Mouse (Mus musculus) Patski (cell line): ENCODE measurements around the gene Gm17304. TPM values are rescaled to one million over a fixed set of nuclear protein-coding genes. Genes with fewer than 3 reads are reported as not detected.
A peak's percentile ranks its signal among the peaks of the same experiment; 100 is the strongest.

Experiments used
- ATAC-seq: fragments of 100-300 bp; one replicate; pipeline ENCODE4 v1.8.0; 2021
- CTCF ChIA-PET: fragments of 350-600 bp; sonication (Branson Sonifier 250); formaldehyde crosslinking; loops from one replicate; lab custom pipeline; 2022; ENCODE audit warnings: inconsistent platforms; lab: Charles Lee
- POLR2A ChIA-PET: fragments of 350-600 bp; sonication (Branson Sonifier 250); formaldehyde crosslinking; loops from one replicate; lab custom pipeline; 2022; ENCODE audit warnings: antibody characterized with exemption, inconsistent platforms; lab: Charles Lee
- DNase-seq: peaks from one replicate; pipeline ENCODE4 v3.0.0-alpha.2; 2011; ENCODE audit warnings: low read depth, low spot score
- H3K27me3 ChIP-seq: fragments of 371-371 bp; one replicate; pipeline ENCODE4 v1.5.1; 2021
- CTCF ChIP-seq: fragments of 100-300 bp; IDR thresholded peaks from one replicate; pipeline ENCODE4 v1.5.1; 2021
- in situ Hi-C: fragments of 300-500 bp; cut with MboI; formaldehyde crosslinking; loops from 3 replicates; pipeline ENCODE4 v1.11.1; 2018; ENCODE audit warnings: low pct_unique_long_range_greater_than_20kb, mixed read lengths
- polyA plus RNA-seq: library from polyadenylated mRNA; unstranded; gene quantifications from one replicate; pipeline ENCODE4 v1.2.3, GENCODE M21; 2021

Gm17304 gene
- polyA plus RNA-seq, 1 experiment from 2014 or later: not detected

DNA sequence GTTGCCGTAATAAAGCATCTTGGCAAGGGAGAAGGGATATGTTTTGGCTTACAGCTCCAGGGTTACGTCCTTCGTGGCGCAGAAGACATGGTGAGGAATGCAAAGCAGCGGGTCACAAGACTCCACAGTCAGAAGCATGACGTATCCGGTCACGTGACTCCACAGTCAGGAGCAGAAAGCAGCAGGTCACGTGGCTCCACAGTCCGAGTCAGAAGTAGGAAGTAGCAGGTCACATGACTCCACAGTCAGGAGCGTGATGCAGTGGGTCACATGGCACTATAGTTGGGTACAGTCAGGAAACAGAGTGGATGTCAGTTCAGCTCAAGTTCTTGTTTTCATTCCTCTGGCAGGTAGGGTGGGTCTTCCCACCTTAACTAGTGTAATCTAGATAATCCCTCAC is 19.2 kb upstream of the Gm17304 start:
- TF ChIP-seq CTCF: no peak
- in situ Hi-C loops: no loop called here
- ChIA-PET POLR2A (no interaction called here), CTCF (interaction anchor here (1.8 kb wide), 1 partner anchor 11 kb away, joined by 6 read pairs; no protein-coding TSS in a partner anchor)
- ATAC-seq (no peak), DNase-seq (no peak)
- no peaks in the 10 kb centered on the region for H3K27me3 ChIP-seq

DNA sequence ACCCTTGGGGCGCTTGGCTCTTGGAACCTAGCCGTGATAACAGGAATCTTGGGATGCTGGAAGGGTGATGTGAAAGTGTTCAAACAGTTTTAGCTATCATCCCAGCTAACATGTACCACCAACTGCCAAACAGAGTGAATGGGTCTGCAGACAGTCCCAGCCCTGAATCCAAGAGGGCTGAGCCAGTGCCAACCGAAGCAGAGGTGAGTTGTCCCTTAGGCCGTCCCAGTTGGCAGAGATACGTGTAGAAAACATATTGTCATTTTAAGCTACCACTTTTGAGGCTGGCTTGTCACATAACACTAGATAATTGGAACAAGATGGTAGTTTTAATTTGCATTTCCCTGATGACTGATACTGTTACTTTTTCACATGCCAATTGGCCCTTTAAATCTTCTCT is 18.2 kb upstream of the Gm17304 start:
- CTCF ChIA-PET: interaction anchor here (1.3 to 1.8 kb wide), 2 partner anchors 13 to 18 kb away, joined by 3 to 6 read pairs; partner anchors contain the start of gene Gm17304
- in situ Hi-C loops: no loop called here
- POLR2A ChIA-PET: no interaction called here
- H3K27me3 ChIP-seq: no peaks in the 10 kb centered on the region
- TF ChIP-seq CTCF: no peak
- DNase-seq (no peak), ATAC-seq (no peak)

DNA sequence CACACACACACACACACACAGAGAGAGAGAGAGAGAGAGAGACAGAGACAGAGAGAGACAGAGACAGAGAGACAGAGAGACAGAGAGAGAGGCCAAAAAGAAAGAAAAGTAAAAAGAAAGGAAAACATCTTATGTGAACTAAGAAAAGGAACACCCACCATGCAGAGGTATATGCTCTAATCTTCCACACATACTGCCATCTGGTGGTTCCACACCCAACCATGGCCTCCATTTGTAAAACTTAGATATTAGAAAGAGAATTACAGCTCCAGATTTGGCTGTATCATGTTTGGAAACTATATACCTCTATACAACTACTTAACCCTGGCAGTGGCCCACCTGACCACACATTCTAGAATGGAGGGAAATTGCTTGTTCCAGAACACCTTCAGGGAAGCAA is 14.5 kb upstream of the Gm17304 start:
- ATAC-seq: no peak
- no peak for DNase-seq
- H3K27me3 ChIP-seq: no peaks in the 10 kb centered on the region
- POLR2A ChIA-PET: interaction anchor here (1.0 kb wide), 1 partner anchor 10 kb away, joined by 3 read pairs; no protein-coding TSS in a partner anchor
- TF ChIP-seq CTCF: peak; percentile 23
- CTCF ChIA-PET: no interaction called here
- in situ Hi-C loops: no loop called here

DNA sequence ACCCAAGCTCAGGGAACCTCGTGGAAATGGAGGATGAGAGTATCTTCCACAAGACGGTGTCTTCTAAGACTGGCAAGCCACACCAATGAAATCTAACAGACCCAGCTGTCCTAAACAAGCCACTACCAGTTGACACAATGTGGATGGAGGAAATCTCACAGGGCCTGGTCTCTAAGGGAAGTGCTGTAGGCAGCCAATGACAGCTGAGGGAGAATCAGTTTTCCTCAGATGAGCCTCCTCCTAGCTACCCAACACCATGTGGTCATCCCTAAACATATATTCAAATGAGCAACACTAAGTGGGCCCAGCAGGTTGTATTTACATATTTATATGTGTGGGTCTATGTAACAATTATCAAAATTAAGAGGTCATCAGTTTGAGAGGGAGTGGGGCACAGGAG is 11.4 kb upstream of the Gm17304 start:
- ChIA-PET CTCF (interaction anchor here (1.6 kb wide), 1 partner anchor 44 kb away, joined by 3 read pairs; no protein-coding TSS in a partner anchor), POLR2A (no interaction called here)
- ATAC-seq (no peak), DNase-seq (no peak)
- TF ChIP-seq CTCF: no peak
- in situ Hi-C loops: no loop called here
- H3K27me3 ChIP-seq: no peaks in the 10 kb centered on the region

DNA sequence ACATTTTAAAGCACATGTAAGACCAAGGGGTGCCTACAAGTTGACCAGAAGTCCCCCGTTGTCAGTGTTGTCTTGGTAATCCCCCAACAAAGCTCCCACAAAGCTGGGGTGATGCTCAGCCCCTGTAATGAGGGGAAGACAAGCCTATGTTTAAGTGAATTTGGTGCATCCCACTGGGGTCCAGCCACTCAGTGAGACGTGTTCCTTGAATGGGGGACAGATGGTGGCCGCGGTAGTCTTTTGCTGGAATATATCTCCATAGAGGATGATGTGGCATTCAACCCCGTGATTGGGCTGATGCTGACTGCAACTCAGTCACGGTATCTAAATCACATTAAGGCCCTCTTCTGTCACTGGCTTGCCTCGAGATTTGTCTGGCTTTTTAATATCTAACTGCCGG is 9.4 kb upstream of the Gm17304 start:
- H3K27me3 ChIP-seq: no peaks in the 10 kb centered on the region
- DNase-seq: no peak
- in situ Hi-C loops: no loop called here
- no peak for ATAC-seq
- ChIA-PET CTCF (no interaction called here), POLR2A (no interaction called here)
- no peak for TF ChIP-seq CTCF

DNA sequence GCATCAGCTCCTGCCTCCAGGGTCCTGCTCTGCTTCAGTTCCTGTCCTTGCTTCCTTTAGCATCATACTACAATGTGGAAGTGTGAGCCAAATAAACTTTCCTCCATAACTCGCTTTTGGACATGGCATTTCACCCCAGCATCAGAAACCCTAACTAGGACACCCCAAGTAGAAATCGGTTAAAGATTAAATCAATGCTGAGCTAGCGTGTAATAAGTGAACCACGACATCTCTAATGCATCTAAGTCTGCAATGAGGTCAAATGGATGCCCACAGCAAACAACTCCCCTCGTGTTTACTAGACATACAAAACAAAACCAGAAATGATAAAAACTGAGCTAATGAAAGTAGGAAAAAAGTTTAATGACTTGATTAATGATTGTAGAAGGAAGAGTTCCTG is 4.5 kb upstream of the Gm17304 start:
- in situ Hi-C loops: no loop called here
- POLR2A ChIA-PET: interaction anchor here (0.6 to 0.8 kb wide), 3 partner anchors 9 to 201 kb away, joined by 3 read pairs; no protein-coding TSS in a partner anchor
- DNase-seq (no peak), ATAC-seq (no peak)
- TF ChIP-seq CTCF: no peak
- CTCF ChIA-PET: interaction anchor here (1.1 kb wide), 1 partner anchor 10 kb away, joined by 3 read pairs; no protein-coding TSS in a partner anchor
- no peaks in the 10 kb centered on the region for H3K27me3 ChIP-seq

DNA sequence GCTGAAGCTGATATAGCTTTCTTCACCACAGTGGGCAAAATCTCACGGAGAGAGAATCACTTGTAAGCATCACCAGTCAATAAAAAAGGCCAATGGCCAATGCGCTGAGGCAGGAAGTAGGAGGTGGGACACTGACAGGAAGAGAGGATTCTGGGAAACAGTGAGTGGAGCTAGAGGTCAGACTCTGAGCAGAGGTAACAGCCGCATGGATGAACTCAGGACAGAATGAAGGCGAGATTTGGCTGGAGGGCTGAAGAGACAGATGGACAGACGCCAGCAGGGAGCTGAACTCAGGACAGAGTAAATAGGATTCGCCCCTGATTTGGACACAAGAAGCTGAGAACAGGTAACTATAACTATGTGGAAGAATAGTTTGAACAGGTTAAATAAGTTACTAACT is 3.8 kb upstream of the Gm17304 start:
- no peaks in the 10 kb centered on the region for H3K27me3 ChIP-seq
- DNase-seq (no peak), ATAC-seq (no peak)
- ChIA-PET CTCF (interaction anchor here (1.1 kb wide), 1 partner anchor 9 kb away, joined by 3 read pairs; no protein-coding TSS in a partner anchor), POLR2A (interaction anchor here (0.7 to 0.8 kb wide), 2 partner anchors 10 to 23 kb away, joined by 3 read pairs; no protein-coding TSS in a partner anchor)
- in situ Hi-C loops: no loop called here
- no peak for TF ChIP-seq CTCF

DNA sequence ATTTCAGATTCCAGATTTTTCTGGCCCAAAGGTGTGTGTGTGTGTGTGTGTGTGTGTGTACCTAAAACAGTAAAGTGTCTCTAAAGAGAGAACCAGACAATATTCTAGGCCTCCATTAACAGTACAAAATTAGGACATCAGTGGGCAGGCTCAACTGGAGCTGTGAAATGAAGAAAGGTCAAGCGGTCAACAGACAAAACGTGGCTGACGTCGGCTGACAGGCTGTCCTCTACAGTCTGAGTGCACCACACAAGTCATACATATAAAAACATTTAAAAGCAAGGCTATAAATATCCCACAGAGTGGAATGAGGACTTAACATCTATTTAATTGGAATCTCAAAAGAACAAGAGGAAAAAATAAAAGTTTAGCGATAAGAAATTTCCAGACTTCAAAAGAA is 1.8 kb upstream of the Gm17304 start:
- ATAC-seq (no peak), DNase-seq (no peak)
- in situ Hi-C loops: no loop called here
- ChIA-PET CTCF (no interaction called here), POLR2A (no interaction called here)
- no peaks in the 10 kb centered on the region for H3K27me3 ChIP-seq
- TF ChIP-seq CTCF: no peak

DNA sequence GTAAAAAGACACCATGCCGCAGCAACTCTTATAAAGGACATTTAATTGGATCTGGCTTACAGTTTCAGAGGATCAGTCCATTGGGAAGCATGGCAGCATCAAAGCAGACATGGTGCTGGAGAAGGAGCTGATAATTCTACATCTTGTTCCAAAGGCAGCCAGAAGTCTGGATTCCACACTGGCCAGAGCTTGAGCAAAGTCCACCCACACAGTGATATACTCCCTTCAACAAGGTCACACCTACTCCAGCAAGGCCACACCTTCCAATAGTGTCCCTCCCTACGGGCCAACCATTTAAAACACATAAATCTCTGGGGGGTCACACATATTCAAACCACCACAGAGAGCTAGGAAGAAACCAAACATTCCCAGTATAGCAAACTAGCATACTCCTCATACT is 3.3 kb downstream of the Gm17304 start:
- POLR2A ChIA-PET: interaction anchor here (1.0 kb wide), 1 partner anchor 11 kb away, joined by 3 read pairs; no protein-coding TSS in a partner anchor
- ATAC-seq (no peak), DNase-seq (no peak)
- CTCF ChIA-PET: no interaction called here
- in situ Hi-C loops: no loop called here
- no peak for TF ChIP-seq CTCF
- H3K27me3 ChIP-seq: no peaks in the 10 kb centered on the region

DNA sequence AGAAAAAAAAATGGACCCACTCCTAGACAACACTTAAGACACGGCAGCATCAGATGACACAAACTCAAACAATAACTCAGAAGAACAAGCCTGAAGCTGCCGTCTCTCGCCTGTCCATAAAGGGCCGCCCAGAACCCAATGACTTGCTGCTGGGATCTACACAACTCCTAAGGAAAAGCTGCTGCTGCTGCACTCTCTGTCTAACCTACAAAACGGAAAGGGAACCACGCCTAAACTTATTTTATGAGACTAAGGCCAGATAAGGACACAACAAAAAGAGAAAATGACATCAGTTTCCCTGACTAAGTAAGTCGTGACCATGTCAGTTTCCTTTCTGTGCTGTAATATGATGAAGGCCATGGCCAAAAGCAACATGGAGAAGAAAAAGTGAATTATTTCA is 5.7 kb downstream of the Gm17304 start:
- ChIA-PET CTCF (interaction anchor here (1.1 kb wide), 1 partner anchor 10 kb away, joined by 3 read pairs; no protein-coding TSS in a partner anchor), POLR2A (no interaction called here)
- in situ Hi-C loops: no loop called here
- no peak for ATAC-seq
- H3K27me3 ChIP-seq: no peaks in the 10 kb centered on the region
- no peak for DNase-seq
- no peak for TF ChIP-seq CTCF

DNA sequence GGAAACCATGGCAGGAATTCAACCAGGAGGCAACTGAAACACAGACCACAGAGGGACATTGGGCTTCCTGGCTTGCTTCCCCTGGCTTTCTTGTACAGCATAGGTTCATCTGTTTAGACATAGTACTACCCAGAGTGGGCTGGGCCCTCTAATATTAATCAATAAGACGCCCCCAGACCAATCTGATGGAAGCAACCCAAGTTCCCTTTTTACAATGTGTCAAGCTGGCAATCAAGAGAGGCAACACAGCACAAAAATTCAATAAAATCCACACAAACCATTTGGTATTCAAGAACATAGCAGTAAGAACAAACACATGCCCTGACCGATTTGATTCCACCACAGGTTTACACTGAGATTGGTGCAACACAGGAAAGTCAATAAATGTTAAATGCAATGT is 6.1 kb downstream of the Gm17304 start:
- in situ Hi-C loops: no loop called here
- ATAC-seq: no peak
- no peak for TF ChIP-seq CTCF
- no peaks in the 10 kb centered on the region for H3K27me3 ChIP-seq
- CTCF ChIA-PET: no interaction called here
- DNase-seq: no peak
- POLR2A ChIA-PET: no interaction called here
